17 mouse cellular contexts compared by ENCODE assay signal in genomic region chr12:80923602-80924001, GRCm38 (mm10). TPM values are rescaled to one million over a fixed set of nuclear protein-coding genes. Genes with fewer than 3 reads are reported as not detected.
A peak's percentile ranks its signal among the peaks of the same experiment; 100 is the strongest.
DNase-seq lines count a peak whose midpoint lies in the region; ATAC-seq and TF ChIP-seq lines count a peak whose summit lies in the region.
"Had no signal": no experiment of that assay in that cellular context is flagged by ENCODE, and none has a peak within 500 bp of the region (broad histone marks: within the 10 kb centered on the region; RNA-seq: fewer than 3 reads in every experiment).

No protein-coding gene starts in this region.

- H3K36me3 ChIP-seq in kidney, embryonic 15.5 days = no peaks in the 10 kb centered on the region
- H3K36me3 ChIP-seq in kidney, embryonic 14.5 days (ENCODE audit: control insufficient read depth, insufficient read depth, low read length) = no peaks in the 10 kb centered on the region
- no peaks in the 10 kb centered on the region for H3K36me3 ChIP-seq in E14TG2a.4 (ENCODE audit: insufficient read depth, low read length)
- no peaks in the 10 kb centered on the region for H3K36me3 ChIP-seq in forebrain, embryonic 16.5 days (ENCODE audit: control insufficient read depth, insufficient read depth)
- H3K36me3 ChIP-seq: heart, embryonic 12.5 days; liver, embryonic 12.5 days; neural tube, embryonic 15.5 days had no signal

- H3K4me2 ChIP-seq in kidney, embryonic 15.5 days = no peak overlapping the region; the same call in 1 of the 2 replicates
- H3K4me2 ChIP-seq in kidney, embryonic 14.5 days (replicated peaks; ENCODE audit: low read depth, low read length) = no peak overlapping the region
- no peak overlapping the region for H3K4me2 ChIP-seq in forebrain, embryonic 16.5 days (ENCODE audit: low read length)

- H3K4me3 ChIP-seq in kidney, embryonic 15.5 days (replicated peaks) = no peak overlapping the region
- no peak overlapping the region for H3K4me3 ChIP-seq in kidney, embryonic 14.5 days (ENCODE audit: low read length)
- H3K4me3 ChIP-seq in E14TG2a.4 (replicated peaks; ENCODE audit: low read length) = peak overlapping the region; percentile 64
- H3K4me3 ChIP-seq in forebrain, embryonic 16.5 days (replicated peaks; ENCODE audit: low read length) = no peak overlapping the region
- H3K4me3 ChIP-seq: liver, embryonic 12.5 days; megakaryocyte, embryonic 14.5 days had no signal

- H3K9ac ChIP-seq in kidney, embryonic 15.5 days = no peak overlapping the region
- no peak overlapping the region for H3K9ac ChIP-seq in kidney, embryonic 14.5 days (ENCODE audit: low read depth, low read length)
- H3K9ac ChIP-seq in forebrain, embryonic 16.5 days (replicated peaks; ENCODE audit: low read depth, low read length) = no peak overlapping the region
- H3K9ac ChIP-seq: heart, embryonic 12.5 days; liver, embryonic 12.5 days; neural tube, embryonic 15.5 days had no signal

- H3K9me3 ChIP-seq in kidney, embryonic 15.5 days (replicated peaks) = no peaks in the 10 kb centered on the region
- H3K9me3 ChIP-seq in kidney, embryonic 14.5 days (ENCODE audit: control insufficient read depth, low read length) = no peaks in the 10 kb centered on the region
- H3K9me3 ChIP-seq in E14TG2a.4 (ENCODE audit: low read length) = no peaks in the 10 kb centered on the region
- H3K9me3 ChIP-seq in forebrain, embryonic 16.5 days (ENCODE audit: control insufficient read depth, low read length) = no peaks in the 10 kb centered on the region
- H3K9me3 ChIP-seq: heart, embryonic 12.5 days; liver, embryonic 12.5 days; megakaryocyte, embryonic 14.5 days; neural tube, embryonic 15.5 days had no signal

- no peak for ATAC-seq in kidney, embryonic 15.5 days (replicated peaks; ENCODE audit: low FRiP score)
- no peak for ATAC-seq in kidney, embryonic 14.5 days (ENCODE audit: low FRiP score, low TSS enrichment)
- no peak for ATAC-seq in forebrain, embryonic 16.5 days
- ATAC-seq: inflammation-experienced regulatory T-cells, adult 6 months; liver, embryonic 12.5 days had no signal

- no peaks in the 10 kb centered on the region for H3K27me3 ChIP-seq in kidney, embryonic 15.5 days
- H3K27me3 ChIP-seq in kidney, embryonic 14.5 days (ENCODE audit: control insufficient read depth, insufficient read depth, low read length) = no peaks in the 10 kb centered on the region
- no peaks in the 10 kb centered on the region for H3K27me3 ChIP-seq in E14TG2a.4 (ENCODE audit: insufficient read depth, low read length)
- no peaks in the 10 kb centered on the region for H3K27me3 ChIP-seq in forebrain, embryonic 16.5 days (replicated peaks; ENCODE audit: control insufficient read depth, insufficient read depth, low read length)
- H3K27me3 ChIP-seq: neural tube, embryonic 15.5 days had no signal

- H3K4me1 ChIP-seq in kidney, embryonic 15.5 days = peaks cover 23% of the 10 kb centered on the region
- H3K4me1 ChIP-seq in kidney, embryonic 14.5 days (ENCODE audit: control insufficient read depth, insufficient read depth, low read length) = 0 out of 2 replicates have a peak, but pooled peaks cover 5% of the 10 kb centered on the region
- H3K4me1 ChIP-seq in E14TG2a.4 (replicated peaks; ENCODE audit: low read depth, low read length) = peaks cover 74% of the 10 kb centered on the region
- H3K4me1 ChIP-seq in forebrain, embryonic 16.5 days (replicated peaks; ENCODE audit: control insufficient read depth, insufficient read depth, low read length) = no peaks in the 10 kb centered on the region

- 49% methylated on average over 5 of the region's 5 CpGs for WGBS in kidney, embryonic 15.5 days
- 57% methylated on average over 5 of the region's 5 CpGs for WGBS in kidney, embryonic 14.5 days
- 67% methylated on average over 5 of the region's 5 CpGs for WGBS in forebrain, embryonic 16.5 days

- TF ChIP-seq CTCF in E14TG2a.4 (conservative IDR thresholded peaks at IDR 0.05; ENCODE audit: low read length) = no peak

- peak; percentile 51 for DNase-seq in fat pad, adult 2 months (ENCODE audit: extremely low read depth, low read depth, low spot score)
- peak; percentile 40 for DNase-seq in lung, postnatal 36 days
- no peak for DNase-seq in right cerebral cortex, postnatal 36 days (ENCODE audit: low spot score in 2 of 2)
- DNase-seq in ovary, postnatal 36 days (ENCODE audit: low spot score) = no peak
- DNase-seq: adrenal gland, postnatal 25 days; B cell, adult 2 months; gastrocnemius, postnatal 14 days; heart, postnatal 4 days had no signal

- H3K27ac ChIP-seq in kidney, embryonic 15.5 days = peak overlapping the region; percentile 48; the same call in 1 of the 2 replicates
- no peak overlapping the region for H3K27ac ChIP-seq in kidney, embryonic 14.5 days (ENCODE audit: low read depth, low read length)
- no peak overlapping the region for H3K27ac ChIP-seq in forebrain, embryonic 16.5 days (ENCODE audit: low read length)
- H3K27ac ChIP-seq: liver, embryonic 12.5 days; neural tube, embryonic 15.5 days had no signal

RNA-seq across cellular contexts. Expression of gene Srsf5, which starts 21.7 kb away (rescaled TPM):
- polyA plus RNA-seq in kidney, embryonic 15.5 days (2015; fragmentation: Nextera tagmentation; extraction: Ambion mirVana) = 593 and 603 TPM in 2 replicates
- polyA plus RNA-seq in kidney, embryonic 14.5 days (2014; fragmentation: Nextera tagmentation; extraction: Ambion mirVana) = 332 and 349 TPM in 2 replicates
- polyA plus RNA-seq in forebrain, embryonic 16.5 days (2015; fragmentation: Nextera tagmentation; extraction: Ambion mirVana) = 478 and 525 TPM in 2 replicates

RNA-seq across cellular contexts. Expression of gene Slc10a1, which starts 44.9 kb away (rescaled TPM):
- 0.82 and 0.96 TPM in 2 replicates for polyA plus RNA-seq in kidney, embryonic 15.5 days (2015; fragmentation: Nextera tagmentation; extraction: Ambion mirVana)
- polyA plus RNA-seq in kidney, embryonic 14.5 days (2014; fragmentation: Nextera tagmentation; extraction: Ambion mirVana) = 0.37 and 0.46 TPM in 2 replicates
- 0.39 and 0.58 TPM in 2 replicates for polyA plus RNA-seq in forebrain, embryonic 16.5 days (2015; fragmentation: Nextera tagmentation; extraction: Ambion mirVana)

Comparison
In these comparisons a context has a peak if more than half of its experiments do, and no peak if none do; other contexts are left out.
1. DNase-seq: peak in fat pad, adult 2 months (single experiment) and lung, postnatal 36 days (single experiment); none in right cerebral cortex, postnatal 36 days (0 of 2) and ovary, postnatal 36 days (single experiment).